Mouse (Mus musculus): ENCODE data around the gene Hlcs. TPM values are rescaled to one million over a fixed set of nuclear protein-coding genes. Genes with fewer than 3 reads are reported as not detected.

Hlcs gene
- polyA plus RNA-seq, 1 experiment from 2014 or later, result 8.0 TPM

GRCm38 (mm10) chr16:94134218-94134617, 179.2 kb downstream of the Hlcs start:
- H3K27me3 ChIP-seq (replicated peaks; ENCODE audit: control insufficient read depth, insufficient read depth, low read length), result no peaks in the 10 kb centered on the region

GRCm38 (mm10) chr16:94128236-94128835, 185.0 kb downstream of the Hlcs start:
- ATAC-seq, result no peak
- H3K9me3 ChIP-seq (ENCODE audit: control insufficient read depth, low read length), result no peaks in the 10 kb centered on the region
- H3K27ac ChIP-seq (ENCODE audit: low read length), result no peak overlapping the region
- no peak overlapping the region for H3K9ac ChIP-seq (replicated peaks; ENCODE audit: low read depth, low read length)
- no peak overlapping the region for H3K4me3 ChIP-seq (replicated peaks; ENCODE audit: low read length)
- no peaks in the 10 kb centered on the region for H3K36me3 ChIP-seq (ENCODE audit: control insufficient read depth, insufficient read depth)
- H3K4me2 ChIP-seq (ENCODE audit: low read length), result no peak overlapping the region
- peaks cover 22% of the 10 kb centered on the region for H3K4me1 ChIP-seq (replicated peaks; ENCODE audit: control insufficient read depth, insufficient read depth, low read length)
- 22% methylated on average over 2 of the region's 2 CpGs for WGBS
- peaks cover 28% of the 10 kb centered on the region for H3K27me3 ChIP-seq (replicated peaks; ENCODE audit: control insufficient read depth, insufficient read depth, low read length)

More at GRCm38 (mm10) chr16:94134218-94134617, 179.2 kb downstream of the Hlcs start:
- Histone ChIP-seq H3K4me3 (replicated peaks; ENCODE audit: low read length) (no peak overlapping the region), H3K4me1 (replicated peaks; ENCODE audit: control insufficient read depth, insufficient read depth, low read length) (peaks cover 6% of the 10 kb centered on the region; the same call in 1 of the 2 replicates), H3K27ac (ENCODE audit: low read length) (no peak overlapping the region), H3K9ac (replicated peaks; ENCODE audit: low read depth, low read length) (no peak overlapping the region), H3K9me3 (ENCODE audit: control insufficient read depth, low read length) (0 out of 2 replicates have a peak, but pooled peaks cover 2% of the 10 kb centered on the region), H3K4me2 (ENCODE audit: low read length) (no peak overlapping the region), H3K36me3 (ENCODE audit: control insufficient read depth, insufficient read depth) (no peaks in the 10 kb centered on the region)
- no peak for ATAC-seq
- WGBS, result 65% methylated on average over 10 of the region's 10 CpGs

GRCm38 (mm10) chr16:94126200-94126599, 187.2 kb downstream of the Hlcs start:
- Histone ChIP-seq H3K9ac (replicated peaks; ENCODE audit: low read depth, low read length) (no peak overlapping the region), H3K4me3 (replicated peaks; ENCODE audit: low read length) (no peak overlapping the region), H3K4me2 (ENCODE audit: low read length) (peak overlapping the region; percentile 78), H3K27me3 (replicated peaks; ENCODE audit: control insufficient read depth, insufficient read depth, low read length) (peaks cover 33% of the 10 kb centered on the region), H3K36me3 (ENCODE audit: control insufficient read depth, insufficient read depth) (no peaks in the 10 kb centered on the region), H3K27ac (ENCODE audit: low read length) (no peak overlapping the region), H3K9me3 (ENCODE audit: control insufficient read depth, low read length) (no peaks in the 10 kb centered on the region), H3K4me1 (replicated peaks; ENCODE audit: control insufficient read depth, insufficient read depth, low read length) (peaks cover 30% of the 10 kb centered on the region)
- WGBS, result 21% methylated on average over 9 of the region's 9 CpGs
- ATAC-seq, result no peak

- H3K4me1 ChIP-seq (replicated peaks; ENCODE audit: control insufficient read depth, insufficient read depth, low read length), result peaks cover 30% of the 10 kb centered on the region
- H3K27ac ChIP-seq (ENCODE audit: low read length), result no peak overlapping the region
- no peaks in the 10 kb centered on the region for H3K9me3 ChIP-seq (ENCODE audit: control insufficient read depth, low read length)
- ATAC-seq, result peak; percentile 57
- peak overlapping the region; percentile 78 for H3K4me2 ChIP-seq (ENCODE audit: low read length)
- WGBS, result 1% methylated on average over 72 of the region's 83 CpGs
- peak overlapping the region; percentile 63 for H3K9ac ChIP-seq (replicated peaks; ENCODE audit: low read depth, low read length)
- peak overlapping the region; percentile 50 for H3K4me3 ChIP-seq (replicated peaks; ENCODE audit: low read length)
- peaks cover 33% of the 10 kb centered on the region for H3K27me3 ChIP-seq (replicated peaks; ENCODE audit: control insufficient read depth, insufficient read depth, low read length)
- no peaks in the 10 kb centered on the region for H3K36me3 ChIP-seq (ENCODE audit: control insufficient read depth, insufficient read depth)
These were observed 188.0 kb downstream of the Hlcs start for GRCm38 (mm10) chr16:94125172-94125981.

- Histone ChIP-seq H3K9me3 (ENCODE audit: control insufficient read depth, low read length) (no peaks in the 10 kb centered on the region), H3K4me3 (replicated peaks; ENCODE audit: low read length) (no peak overlapping the region), H3K9ac (replicated peaks; ENCODE audit: low read depth, low read length) (no peak overlapping the region), H3K4me1 (replicated peaks; ENCODE audit: control insufficient read depth, insufficient read depth, low read length) (peaks cover 30% of the 10 kb centered on the region), H3K27me3 (replicated peaks; ENCODE audit: control insufficient read depth, insufficient read depth, low read length) (peaks cover 33% of the 10 kb centered on the region), H3K36me3 (ENCODE audit: control insufficient read depth, insufficient read depth) (no peaks in the 10 kb centered on the region), H3K27ac (ENCODE audit: low read length) (no peak overlapping the region), H3K4me2 (ENCODE audit: low read length) (no peak overlapping the region)
- 30% methylated on average over 11 of the region's 11 CpGs for WGBS
- ATAC-seq, result no peak
These were observed 190.1 kb downstream of the Hlcs start for GRCm38 (mm10) chr16:94123247-94123646.

- Histone ChIP-seq H3K4me2 (ENCODE audit: low read length) (no peak overlapping the region), H3K4me1 (replicated peaks; ENCODE audit: control insufficient read depth, insufficient read depth, low read length) (peaks cover 30% of the 10 kb centered on the region), H3K9me3 (ENCODE audit: control insufficient read depth, low read length) (no peaks in the 10 kb centered on the region), H3K4me3 (replicated peaks; ENCODE audit: low read length) (no peak overlapping the region), H3K27me3 (replicated peaks; ENCODE audit: control insufficient read depth, insufficient read depth, low read length) (peaks cover 31% of the 10 kb centered on the region), H3K27ac (ENCODE audit: low read length) (no peak overlapping the region), H3K9ac (replicated peaks; ENCODE audit: low read depth, low read length) (no peak overlapping the region), H3K36me3 (ENCODE audit: control insufficient read depth, insufficient read depth) (no peaks in the 10 kb centered on the region)
- ATAC-seq, result no peak
- 89% methylated on average over 3 of the region's 3 CpGs for WGBS
These were observed 191.0 kb downstream of the Hlcs start for GRCm38 (mm10) chr16:94122347-94122746.

- Histone ChIP-seq H3K27me3 (replicated peaks; ENCODE audit: control insufficient read depth, insufficient read depth, low read length) (peaks cover 5% of the 10 kb centered on the region; the same call in 1 of the 2 replicates), H3K27ac (ENCODE audit: low read length) (no peak overlapping the region), H3K4me2 (ENCODE audit: low read length) (no peak overlapping the region), H3K4me3 (replicated peaks; ENCODE audit: low read length) (no peak overlapping the region), H3K4me1 (replicated peaks; ENCODE audit: control insufficient read depth, insufficient read depth, low read length) (peaks cover 9% of the 10 kb centered on the region), H3K9ac (replicated peaks; ENCODE audit: low read depth, low read length) (no peak overlapping the region), H3K9me3 (ENCODE audit: control insufficient read depth, low read length) (no peaks in the 10 kb centered on the region), H3K36me3 (ENCODE audit: control insufficient read depth, insufficient read depth) (no peaks in the 10 kb centered on the region)
- 100% methylated on average over 1 of the region's 1 CpGs for WGBS
- no peak for ATAC-seq
These were observed 195.0 kb downstream of the Hlcs start for GRCm38 (mm10) chr16:94118394-94118793.

- Histone ChIP-seq H3K27ac (ENCODE audit: low read length) (no peak overlapping the region), H3K27me3 (replicated peaks; ENCODE audit: control insufficient read depth, insufficient read depth, low read length) (peaks cover 4% of the 10 kb centered on the region; the same call in 1 of the 2 replicates), H3K4me1 (replicated peaks; ENCODE audit: control insufficient read depth, insufficient read depth, low read length) (0 out of 2 replicates have a peak, but pooled peaks cover 2% of the 10 kb centered on the region), H3K4me3 (replicated peaks; ENCODE audit: low read length) (no peak overlapping the region), H3K9ac (replicated peaks; ENCODE audit: low read depth, low read length) (no peak overlapping the region), H3K9me3 (ENCODE audit: control insufficient read depth, low read length) (no peaks in the 10 kb centered on the region), H3K4me2 (ENCODE audit: low read length) (no peak overlapping the region), H3K36me3 (ENCODE audit: control insufficient read depth, insufficient read depth) (no peaks in the 10 kb centered on the region)
- ATAC-seq, result 0 out of 2 replicates have a peak, but pooled peaks have one; percentile 31
- 49% methylated on average over 6 of the region's 6 CpGs for WGBS
These were observed 196.0 kb downstream of the Hlcs start for GRCm38 (mm10) chr16:94117333-94117732.

- ATAC-seq, result no peak
- Histone ChIP-seq H3K27me3 (replicated peaks; ENCODE audit: control insufficient read depth, insufficient read depth, low read length) (no peaks in the 10 kb centered on the region), H3K4me1 (replicated peaks; ENCODE audit: control insufficient read depth, insufficient read depth, low read length) (no peaks in the 10 kb centered on the region), H3K36me3 (ENCODE audit: control insufficient read depth, insufficient read depth) (no peaks in the 10 kb centered on the region), H3K4me3 (replicated peaks; ENCODE audit: low read length) (no peak overlapping the region), H3K27ac (ENCODE audit: low read length) (no peak overlapping the region), H3K9me3 (ENCODE audit: control insufficient read depth, low read length) (no peaks in the 10 kb centered on the region), H3K9ac (replicated peaks; ENCODE audit: low read depth, low read length) (no peak overlapping the region), H3K4me2 (ENCODE audit: low read length) (no peak overlapping the region)
- 84% methylated on average over 9 of the region's 9 CpGs for WGBS
These were observed 198.7 kb downstream of the Hlcs start for GRCm38 (mm10) chr16:94114693-94115092.
